Mouse (Mus musculus): ENCODE results near the gene Agxt2. TPM values are rescaled to one million over a fixed set of nuclear protein-coding genes. Genes with fewer than 3 reads are reported as not detected.

Gene Agxt2
- not detected in 2 replicates for polyA plus RNA-seq (2015; fragmentation: Nextera tagmentation; extraction: Ambion mirVana)

DNA sequence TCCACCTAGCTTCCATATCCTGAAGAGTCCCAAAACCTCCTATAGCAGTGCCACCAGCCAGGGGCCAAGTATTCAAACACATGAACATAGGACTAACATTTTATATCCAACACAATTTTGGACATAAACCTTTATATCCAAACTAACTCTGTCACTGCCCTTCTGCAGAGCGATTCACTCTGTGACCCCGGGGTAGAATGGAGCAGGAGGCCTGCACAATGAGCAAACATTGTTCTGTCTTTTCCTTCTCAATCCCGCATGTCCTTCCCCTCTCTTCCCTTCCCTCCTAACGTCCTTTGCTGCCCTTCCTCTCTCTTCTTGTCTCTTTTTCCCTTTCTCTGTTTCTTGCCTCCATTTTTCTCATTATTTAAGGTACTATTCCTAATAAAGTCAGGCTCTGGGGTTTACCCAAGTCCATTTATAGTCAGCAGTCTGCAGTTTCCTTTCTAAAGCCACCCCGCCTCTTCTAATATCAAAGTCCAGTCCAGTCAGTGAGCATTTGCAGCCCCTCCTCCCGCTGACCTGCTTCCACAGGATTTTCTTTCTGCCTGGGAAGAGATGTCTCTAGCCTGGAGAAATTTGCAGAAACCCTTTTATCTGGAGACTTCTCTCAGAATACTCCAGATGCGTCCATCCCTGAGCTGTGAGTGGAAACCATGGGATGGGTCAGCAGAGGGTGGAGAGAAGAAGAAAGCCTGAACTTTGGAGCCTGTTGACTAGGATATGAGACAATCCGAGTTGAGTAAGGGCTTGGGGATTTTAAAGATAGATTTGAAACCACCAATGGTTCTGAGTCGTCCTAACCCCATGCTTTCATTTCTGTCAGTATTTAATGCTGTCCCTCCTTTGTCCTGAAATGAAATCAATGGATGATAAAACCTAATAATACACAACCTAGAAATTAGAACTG is at the start of gene Agxt2:
TSS of gene Agxt2 (plus strand) at position 494 of the 910 bp plus-strand sequence.
- Histone ChIP-seq H3K4me2 (ENCODE audit: low read length) (no peak within 1 kb of the TSS), H3K27ac (ENCODE audit: low read depth, low read length) (no peak within 1 kb of the TSS), H3K4me3 (ENCODE audit: low read length) (no peak within 1 kb of the TSS), H3K4me1 (ENCODE audit: control insufficient read depth, insufficient read depth, low read depth, low read length) (no peaks in the 10 kb centered on the region), H3K27me3 (replicated peaks; ENCODE audit: control insufficient read depth, insufficient read depth, low read length) (no peaks in the 10 kb centered on the region), H3K9ac (ENCODE audit: low read depth, low read length) (no peak within 1 kb of the TSS), H3K36me3 (ENCODE audit: control insufficient read depth, insufficient read depth, low read length) (no peaks in the 10 kb centered on the region), H3K9me3 (ENCODE audit: control insufficient read depth, low read length) (no peaks in the 10 kb centered on the region)
- 84% methylated on average over 9 of the region's 9 CpGs for WGBS
- ATAC-seq = no peak

GRCm38 (mm10) chr15:10311826-10312225 is 46.5 kb upstream of the Agxt2 start:
- Histone ChIP-seq H3K9ac (ENCODE audit: low read depth, low read length) (no peak overlapping the region), H3K4me2 (ENCODE audit: low read length) (no peak overlapping the region), H3K4me1 (ENCODE audit: control insufficient read depth, insufficient read depth, low read depth, low read length) (no peaks in the 10 kb centered on the region), H3K36me3 (ENCODE audit: control insufficient read depth, insufficient read depth, low read length) (no peaks in the 10 kb centered on the region), H3K9me3 (ENCODE audit: control insufficient read depth, low read length) (no peaks in the 10 kb centered on the region), H3K4me3 (ENCODE audit: low read length) (no peak overlapping the region), H3K27me3 (replicated peaks; ENCODE audit: control insufficient read depth, insufficient read depth, low read length) (no peaks in the 10 kb centered on the region), H3K27ac (ENCODE audit: low read depth, low read length) (no peak overlapping the region)
- no peak for ATAC-seq
- WGBS = 90% methylated on average over 5 of the region's 5 CpGs

- H3K27ac ChIP-seq (ENCODE audit: low read depth, low read length) = no peak overlapping the region
- H3K4me3 ChIP-seq (ENCODE audit: low read length) = no peak overlapping the region
- no peak overlapping the region for H3K4me2 ChIP-seq (ENCODE audit: low read length)
- no peaks in the 10 kb centered on the region for H3K27me3 ChIP-seq (replicated peaks; ENCODE audit: control insufficient read depth, insufficient read depth, low read length)
- peak; percentile 86 for ATAC-seq
- H3K9ac ChIP-seq (ENCODE audit: low read depth, low read length) = no peak overlapping the region
- no peaks in the 10 kb centered on the region for H3K36me3 ChIP-seq (ENCODE audit: control insufficient read depth, insufficient read depth, low read length)
- H3K9me3 ChIP-seq (ENCODE audit: control insufficient read depth, low read length) = no peaks in the 10 kb centered on the region
- no peaks in the 10 kb centered on the region for H3K4me1 ChIP-seq (ENCODE audit: control insufficient read depth, insufficient read depth, low read depth, low read length)
- WGBS = 52% methylated on average over 7 of the region's 7 CpGs
Observed at GRCm38 (mm10) chr15:10313522-10314455, 44.5 kb upstream of the Agxt2 start.

DNA sequence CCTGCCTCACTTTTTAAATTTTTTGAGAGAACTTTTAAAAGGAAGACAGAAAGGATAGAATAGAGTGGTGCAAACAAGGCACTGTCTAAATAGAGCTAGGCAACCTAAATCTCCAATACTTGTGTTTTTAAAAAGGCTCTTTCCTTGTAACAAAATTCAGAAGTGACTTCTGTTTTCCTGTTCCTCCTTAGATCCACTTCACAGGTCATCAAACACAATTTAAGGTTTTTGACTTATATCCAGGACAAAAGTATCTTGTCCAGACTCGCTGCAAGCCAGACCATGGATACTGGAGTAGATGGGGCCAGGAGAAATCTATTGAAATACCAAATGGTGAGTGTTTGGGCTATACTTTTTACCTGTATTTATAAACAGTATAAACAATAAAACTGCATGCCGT is 33.3 kb upstream of the Agxt2 start, which contains the start of gene Gm21973:
TSS of gene Gm21973 (plus strand) at position 301 of the 400 bp plus-strand sequence.
- no peaks in the 10 kb centered on the region for H3K9me3 ChIP-seq (ENCODE audit: control insufficient read depth, low read length)
- WGBS = 95% methylated on average over 2 of the region's 2 CpGs
- H3K27me3 ChIP-seq (replicated peaks; ENCODE audit: control insufficient read depth, insufficient read depth, low read length) = no peaks in the 10 kb centered on the region
- H3K4me3 ChIP-seq (ENCODE audit: low read length) = no peak within 1 kb of the TSS
- ATAC-seq = no peak
- H3K4me2 ChIP-seq (ENCODE audit: low read length) = no peak within 1 kb of the TSS
- no peak within 1 kb of the TSS for H3K9ac ChIP-seq (ENCODE audit: low read depth, low read length)
- no peaks in the 10 kb centered on the region for H3K36me3 ChIP-seq (ENCODE audit: control insufficient read depth, insufficient read depth, low read length)
- H3K27ac ChIP-seq (ENCODE audit: low read depth, low read length) = no peak within 1 kb of the TSS
- no peaks in the 10 kb centered on the region for H3K4me1 ChIP-seq (ENCODE audit: control insufficient read depth, insufficient read depth, low read depth, low read length)

- no peaks in the 10 kb centered on the region for H3K27me3 ChIP-seq (replicated peaks; ENCODE audit: control insufficient read depth, insufficient read depth, low read length)
- H3K4me3 ChIP-seq (ENCODE audit: low read length) = no peak overlapping the region
- H3K4me2 ChIP-seq (ENCODE audit: low read length) = no peak overlapping the region
- no peaks in the 10 kb centered on the region for H3K4me1 ChIP-seq (ENCODE audit: control insufficient read depth, insufficient read depth, low read depth, low read length)
- no peak overlapping the region for H3K9ac ChIP-seq (ENCODE audit: low read depth, low read length)
- WGBS = 83% methylated on average over 3 of the region's 3 CpGs
- H3K36me3 ChIP-seq (ENCODE audit: control insufficient read depth, insufficient read depth, low read length) = no peaks in the 10 kb centered on the region
- H3K27ac ChIP-seq (ENCODE audit: low read depth, low read length) = no peak overlapping the region
- ATAC-seq = no peak
- no peaks in the 10 kb centered on the region for H3K9me3 ChIP-seq (ENCODE audit: control insufficient read depth, low read length)
Observed at GRCm38 (mm10) chr15:10330626-10331025, 27.7 kb upstream of the Agxt2 start.

GRCm38 (mm10) chr15:10332566-10332965 is 25.8 kb upstream of the Agxt2 start:
- no peaks in the 10 kb centered on the region for H3K36me3 ChIP-seq (ENCODE audit: control insufficient read depth, insufficient read depth, low read length)
- ATAC-seq = no peak
- H3K9ac ChIP-seq (ENCODE audit: low read depth, low read length) = no peak overlapping the region
- H3K4me2 ChIP-seq (ENCODE audit: low read length) = no peak overlapping the region
- no peaks in the 10 kb centered on the region for H3K4me1 ChIP-seq (ENCODE audit: control insufficient read depth, insufficient read depth, low read depth, low read length)
- no peak overlapping the region for H3K27ac ChIP-seq (ENCODE audit: low read depth, low read length)
- WGBS = 92% methylated on average over 1 of the region's 1 CpGs
- no peak overlapping the region for H3K4me3 ChIP-seq (ENCODE audit: low read length)
- H3K27me3 ChIP-seq (replicated peaks; ENCODE audit: control insufficient read depth, insufficient read depth, low read length) = no peaks in the 10 kb centered on the region
- no peaks in the 10 kb centered on the region for H3K9me3 ChIP-seq (ENCODE audit: control insufficient read depth, low read length)

GRCm38 (mm10) chr15:10338606-10339005 is 19.7 kb upstream of the Agxt2 start:
- no peak for ATAC-seq
- Histone ChIP-seq H3K36me3 (ENCODE audit: control insufficient read depth, insufficient read depth, low read length) (no peaks in the 10 kb centered on the region), H3K9ac (ENCODE audit: low read depth, low read length) (no peak overlapping the region), H3K9me3 (ENCODE audit: control insufficient read depth, low read length) (no peaks in the 10 kb centered on the region), H3K4me2 (ENCODE audit: low read length) (no peak overlapping the region), H3K27me3 (replicated peaks; ENCODE audit: control insufficient read depth, insufficient read depth, low read length) (no peaks in the 10 kb centered on the region), H3K4me1 (ENCODE audit: control insufficient read depth, insufficient read depth, low read depth, low read length) (no peaks in the 10 kb centered on the region), H3K27ac (ENCODE audit: low read depth, low read length) (no peak overlapping the region), H3K4me3 (ENCODE audit: low read length) (no peak overlapping the region)
- 74% methylated on average over 3 of the region's 3 CpGs for WGBS

GRCm38 (mm10) chr15:10347044-10347443 is 11.3 kb upstream of the Agxt2 start:
- no peak overlapping the region for H3K4me3 ChIP-seq (ENCODE audit: low read length)
- no peak overlapping the region for H3K4me2 ChIP-seq (ENCODE audit: low read length)
- H3K27me3 ChIP-seq (replicated peaks; ENCODE audit: control insufficient read depth, insufficient read depth, low read length) = no peaks in the 10 kb centered on the region
- no peaks in the 10 kb centered on the region for H3K4me1 ChIP-seq (ENCODE audit: control insufficient read depth, insufficient read depth, low read depth, low read length)
- no peak overlapping the region for H3K27ac ChIP-seq (ENCODE audit: low read depth, low read length)
- H3K9me3 ChIP-seq (ENCODE audit: control insufficient read depth, low read length) = no peaks in the 10 kb centered on the region
- no peak overlapping the region for H3K9ac ChIP-seq (ENCODE audit: low read depth, low read length)
- no peaks in the 10 kb centered on the region for H3K36me3 ChIP-seq (ENCODE audit: control insufficient read depth, insufficient read depth, low read length)
- peak; percentile 40; the same call in 1 of the 2 replicates for ATAC-seq
- WGBS = 89% methylated on average over 6 of the region's 6 CpGs

GRCm38 (mm10) chr15:10366331-10366730 is 8.0 kb downstream of the Agxt2 start:
- Histone ChIP-seq H3K27ac (ENCODE audit: low read depth, low read length) (no peak overlapping the region), H3K9me3 (ENCODE audit: control insufficient read depth, low read length) (no peaks in the 10 kb centered on the region), H3K4me1 (ENCODE audit: control insufficient read depth, insufficient read depth, low read depth, low read length) (no peaks in the 10 kb centered on the region), H3K36me3 (ENCODE audit: control insufficient read depth, insufficient read depth, low read length) (no peaks in the 10 kb centered on the region), H3K27me3 (replicated peaks; ENCODE audit: control insufficient read depth, insufficient read depth, low read length) (no peaks in the 10 kb centered on the region), H3K9ac (ENCODE audit: low read depth, low read length) (no peak overlapping the region), H3K4me3 (ENCODE audit: low read length) (no peak overlapping the region), H3K4me2 (ENCODE audit: low read length) (no peak overlapping the region)
- 92% methylated on average over 2 of the region's 2 CpGs for WGBS
- ATAC-seq = no peak

Data from hindbrain, embryonic 16.5 days (tissue).